25 mouse cellular contexts compared by ENCODE assay signal in genomic region chr16:30624640-30625039, GRCm38 (mm10).
"Had no signal": no experiment of that assay in that cellular context is flagged by ENCODE, and none has a peak within 500 bp of the region (broad histone marks: within the 10 kb centered on the region; RNA-seq: fewer than 3 reads in every experiment).

No protein-coding gene starts in this region.

- ATAC-seq: hindbrain, embryonic 16.5 days; inflammation-experienced regulatory T-cells, adult 6 months; intestine, embryonic 15.5 days; intestine, postnatal 0 days had no signal

- H3K9ac ChIP-seq: heart, embryonic 12.5 days; hindbrain, embryonic 12.5 days; hindbrain, embryonic 14.5 days; intestine, embryonic 15.5 days; limb, embryonic 13.5 days; limb, embryonic 15.5 days had no signal

- H3K4me2 ChIP-seq: heart, embryonic 12.5 days; hindbrain, embryonic 12.5 days; hindbrain, embryonic 14.5 days; intestine, embryonic 15.5 days; limb, embryonic 13.5 days; limb, embryonic 15.5 days had no signal

- H3K36me3 ChIP-seq: heart, embryonic 10.5 days; heart, embryonic 12.5 days; hindbrain, embryonic 10.5 days; hindbrain, embryonic 12.5 days; intestine, embryonic 15.5 days; limb, embryonic 13.5 days; limb, embryonic 15.5 days had no signal

- H3K4me3 ChIP-seq: gastrocnemius, adult 2 months; heart, embryonic 10.5 days; heart, embryonic 12.5 days; hindbrain, embryonic 10.5 days; hindbrain, embryonic 12.5 days; intestine, embryonic 15.5 days; layer of hippocampus, adult 2 months; left cerebral cortex, adult 2 months; limb, embryonic 13.5 days; limb, embryonic 15.5 days had no signal

- H3K27ac ChIP-seq: gastrocnemius, adult 2 months; heart, embryonic 10.5 days; hindbrain, embryonic 10.5 days; hindbrain, embryonic 12.5 days; hindbrain, embryonic 14.5 days; intestine, embryonic 15.5 days; layer of hippocampus, adult 2 months; left cerebral cortex, adult 2 months; limb, embryonic 13.5 days; limb, embryonic 15.5 days had no signal

- DNase-seq: gastrocnemius, adult 2 months; gastrocnemius, postnatal 10 days; gastrocnemius, postnatal 25 days; heart, adult 18-20 months; heart, postnatal 10 days; heart, postnatal 4 days; kidney, adult 18-20 months; kidney, adult 8-10 months; kidney, postnatal 10 days; kidney, postnatal 25 days; kidney, postnatal 4 days; left cerebral cortex, postnatal 4 days had no signal

- H3K9me3 ChIP-seq: heart, embryonic 10.5 days; heart, embryonic 12.5 days; hindbrain, embryonic 10.5 days; hindbrain, embryonic 12.5 days; intestine, embryonic 15.5 days; limb, embryonic 13.5 days; limb, embryonic 15.5 days had no signal

- H3K27me3 ChIP-seq: heart, embryonic 12.5 days; hindbrain, embryonic 12.5 days; intestine, embryonic 15.5 days; limb, embryonic 13.5 days; limb, embryonic 15.5 days had no signal

- H3K4me1 ChIP-seq: hindbrain, embryonic 12.5 days; intestine, embryonic 15.5 days; limb, embryonic 13.5 days; limb, embryonic 15.5 days had no signal
